Mouse (Mus musculus): ENCODE data around the gene Tbc1d12. TPM values are rescaled to one million over a fixed set of nuclear protein-coding genes. Genes with fewer than 3 reads are reported as not detected.
A peak's percentile ranks its signal among the peaks of the same experiment; 100 is the strongest.

The Tbc1d12 gene
- polyA plus RNA-seq, 1 experiment from 2014 or later, result 4.5 TPM

- no peak overlapping the region for H3K27ac ChIP-seq (replicated peaks)
- H3K36me3 ChIP-seq, result no peaks in the 10 kb centered on the region
- no peaks in the 10 kb centered on the region for H3K9me3 ChIP-seq
- H3K27me3 ChIP-seq, result no peaks in the 10 kb centered on the region
- H3K4me2 ChIP-seq (replicated peaks), result no peak overlapping the region
- 81% methylated on average over 11 of the region's 11 CpGs for WGBS
- no peak for ATAC-seq (ENCODE audit: low FRiP score, low read depth)
- peaks cover 12% of the 10 kb centered on the region for H3K4me1 ChIP-seq
- no peak overlapping the region for H3K4me3 ChIP-seq
- no peak overlapping the region for H3K9ac ChIP-seq (replicated peaks)
These were observed 92.2 kb downstream of the Tbc1d12 start for GRCm38 (mm10) chr19:38928481-38929158.

GRCm38 (mm10) chr19:38929471-38930251, 93.3 kb downstream of the Tbc1d12 start:
- Histone ChIP-seq H3K9me3 (no peaks in the 10 kb centered on the region), H3K9ac (replicated peaks) (no peak overlapping the region), H3K4me3 (peak overlapping the region; percentile 80), H3K36me3 (no peaks in the 10 kb centered on the region), H3K27me3 (no peaks in the 10 kb centered on the region), H3K4me1 (peaks cover 12% of the 10 kb centered on the region), H3K27ac (replicated peaks) (no peak overlapping the region), H3K4me2 (replicated peaks) (peak overlapping the region; percentile 86)
- WGBS, result 78% methylated on average over 13 of the region's 13 CpGs
- ATAC-seq (ENCODE audit: low FRiP score, low read depth), result no peak

GRCm38 (mm10) chr19:38930252-38930787, 93.9 kb downstream of the Tbc1d12 start:
- Histone ChIP-seq H3K27ac (replicated peaks) (peak overlapping the region; percentile 67; the same call in 1 of the 2 replicates), H3K27me3 (no peaks in the 10 kb centered on the region), H3K9ac (replicated peaks) (peak overlapping the region; percentile 86), H3K4me3 (peak overlapping the region; percentile 80), H3K4me2 (replicated peaks) (peak overlapping the region; percentile 86), H3K4me1 (peaks cover 12% of the 10 kb centered on the region), H3K36me3 (no peaks in the 10 kb centered on the region), H3K9me3 (no peaks in the 10 kb centered on the region)
- ATAC-seq (ENCODE audit: low FRiP score, low read depth), result peak; percentile 21; the same call in 1 of the 2 replicates
- 2% methylated on average over 23 of the region's 23 CpGs for WGBS

GRCm38 (mm10) chr19:38930788-38931565, 94.6 kb downstream of the Tbc1d12 start, which contains the start of gene Hells:
Gene Hells (plus strand): TSS chr19:38930915.
- no peaks in the 10 kb centered on the region for H3K9me3 ChIP-seq
- H3K9ac ChIP-seq (replicated peaks), result peak within 1 kb of the TSS; percentile 86
- peak; percentile 94 for ATAC-seq (ENCODE audit: low FRiP score, low read depth)
- 0 out of 2 replicates have a peak, but pooled peaks cover under 1% of the 10 kb centered on the region for H3K36me3 ChIP-seq
- peak within 1 kb of the TSS; percentile 86 for H3K4me2 ChIP-seq (replicated peaks)
- H3K4me3 ChIP-seq, result peak within 1 kb of the TSS; percentile 80
- peak within 1 kb of the TSS; percentile 67 for H3K27ac ChIP-seq (replicated peaks)
- H3K4me1 ChIP-seq, result peaks cover 12% of the 10 kb centered on the region
- WGBS, result under 1% methylated on average over 74 of the region's 76 CpGs
- no peaks in the 10 kb centered on the region for H3K27me3 ChIP-seq

GRCm38 (mm10) chr19:38931566-38931890, 95.1 kb downstream of the Tbc1d12 start:
- H3K4me2 ChIP-seq (replicated peaks), result peak overlapping the region; percentile 86
- 2% methylated on average over 6 of the region's 6 CpGs for WGBS
- H3K36me3 ChIP-seq, result 0 out of 2 replicates have a peak, but pooled peaks cover 3% of the 10 kb centered on the region
- no peaks in the 10 kb centered on the region for H3K27me3 ChIP-seq
- no peak overlapping the region; the same call in 1 of the 2 replicates for H3K27ac ChIP-seq (replicated peaks)
- peak overlapping the region; percentile 80 for H3K4me3 ChIP-seq
- H3K9ac ChIP-seq (replicated peaks), result peak overlapping the region; percentile 86
- no peak for ATAC-seq (ENCODE audit: low FRiP score, low read depth)
- H3K4me1 ChIP-seq, result peaks cover 12% of the 10 kb centered on the region
- H3K9me3 ChIP-seq, result no peaks in the 10 kb centered on the region

- Histone ChIP-seq H3K4me2 (replicated peaks) (no peak overlapping the region), H3K9me3 (no peaks in the 10 kb centered on the region), H3K4me1 (no peaks in the 10 kb centered on the region), H3K4me3 (no peak overlapping the region), H3K27ac (replicated peaks) (no peak overlapping the region), H3K36me3 (peaks cover 34% of the 10 kb centered on the region), H3K27me3 (no peaks in the 10 kb centered on the region), H3K9ac (replicated peaks) (no peak overlapping the region)
- ATAC-seq (ENCODE audit: low FRiP score, low read depth), result no peak
- 95% methylated on average over 2 of the region's 2 CpGs for WGBS
These were observed 108.4 kb downstream of the Tbc1d12 start for GRCm38 (mm10) chr19:38944590-38945307.

Other genes starting within 250 kb of the Tbc1d12 start
- gene Noc3l, start 17.3 kb upstream of the Tbc1d12 start, polyA plus RNA-seq (2016; fragmentation: Nextera tagmentation; extraction: Ambion mirVana), result 8.7 and 9.6 TPM in 2 replicates
- gene Hells, start 94.3 kb downstream of the Tbc1d12 start, polyA plus RNA-seq (2016; fragmentation: Nextera tagmentation; extraction: Ambion mirVana), result 57.5 and 61.0 TPM in 2 replicates
- gene Cyp2c55, start 170.4 kb downstream of the Tbc1d12 start, polyA plus RNA-seq (2016; fragmentation: Nextera tagmentation; extraction: Ambion mirVana), result not detected in 2 replicates
- gene Cyp2c65, start 224.4 kb downstream of the Tbc1d12 start, polyA plus RNA-seq (2016; fragmentation: Nextera tagmentation; extraction: Ambion mirVana), result not detected in 2 replicates

Data from midbrain, embryonic 12.5 days (tissue).